Mouse (Mus musculus) neural tube, embryonic 11.5 days (tissue): ENCODE measurements around the gene Gldc. TPM values are rescaled to one million over a fixed set of nuclear protein-coding genes. Genes with fewer than 3 reads are reported as not detected.

Experiments
- ATAC-seq: fragments of 200-750 bp; cut with Nextera tagmentation; 2 replicates; pipeline ENCODE4 v1.8.0; 2017; ENCODE audit warnings: moderate number of reproducible peaks, mild to moderate bottlenecking, moderate TSS enrichment, moderate library complexity; ENCODE audit not compliant: insufficient read depth, low FRiP score, low TSS enrichment
- DNase-seq: peaks from one replicate; pipeline ENCODE4 v3.0.0-alpha.2; 2015; ENCODE audit warnings: low spot score
- H3K27ac ChIP-seq: fragments of 300-500 bp; sonication (generic); 2 replicates; pipeline ENCODE4 v1.5.1; 2014; ENCODE audit warnings: low read depth, mild to moderate bottlenecking, low read length
- H3K27me3 ChIP-seq: fragments of 300-500 bp; sonication (generic); 2 replicates; pipeline ENCODE4 v1.6.1; 2014; ENCODE audit warnings: mild to moderate bottlenecking, low read length, mixed read lengths; ENCODE audit not compliant: control insufficient read depth, insufficient read depth
- H3K36me3 ChIP-seq: fragments of 300-500 bp; sonication (generic); 2 replicates; pipeline ENCODE4 v1.6.1; 2014; ENCODE audit warnings: mild to moderate bottlenecking, low read length, moderate library complexity, mixed read lengths; ENCODE audit not compliant: control insufficient read depth, insufficient read depth
- H3K4me1 ChIP-seq: fragments of 300-500 bp; sonication (generic); 2 replicates; pipeline ENCODE4 v1.6.1; 2014; ENCODE audit warnings: low read length, mixed read lengths; ENCODE audit not compliant: control insufficient read depth, insufficient read depth
- H3K4me2 ChIP-seq: fragments of 300-500 bp; sonication (generic); 2 replicates; pipeline ENCODE4 v1.6.1; 2014; ENCODE audit warnings: low read depth, mild to moderate bottlenecking, moderate library complexity
- H3K4me3 ChIP-seq: fragments of 300-500 bp; sonication (generic); 2 replicates; pipeline ENCODE4 v1.5.1; 2014; ENCODE audit warnings: low read depth, low read length
- H3K9ac ChIP-seq: fragments of 300-500 bp; sonication (generic); 2 replicates; pipeline ENCODE4 v1.6.1; 2014; ENCODE audit warnings: mild to moderate bottlenecking, low read length
- H3K9me3 ChIP-seq: fragments of 300-500 bp; sonication (generic); 2 replicates; pipeline ENCODE4 v1.6.1; 2016; ENCODE audit warnings: low read length; ENCODE audit not compliant: control insufficient read depth
- WGBS: fragments of 180-500 bp; shearing (Covaris S2); extraction: QIAGEN DNeasy Blood & Tissue Kit; methylation state at CpG from one replicate; pipeline ENCODE4 v1.1.7; 2014; 5-methylcytosine and 5-hydroxymethylcytosine counted together
- polyA plus RNA-seq: library from polyadenylated mRNA; unstranded; fragments of >200 nt; fragmentation: Nextera tagmentation; extraction: Ambion mirVana; gene quantifications from 2 replicates; pipeline ENCODE4 v1.2.1, GENCODE M21; 2014

The Gldc gene
- polyA plus RNA-seq, 1 experiment from 2014 or later: 22.2 TPM

GRCm38 (mm10) chr19:30205159-30205816, 30.1 kb upstream of the Gldc start:
- H3K36me3 ChIP-seq: no peaks in the 10 kb centered on the region
- ATAC-seq (peak; percentile 27; the same call in 1 of the 2 replicates), DNase-seq (peak; percentile 67)
- H3K27me3 ChIP-seq: no peaks in the 10 kb centered on the region
- H3K27ac ChIP-seq: no peak overlapping the region
- 19% methylated on average over 12 of the region's 12 CpGs for WGBS
- no peak overlapping the region for H3K9ac ChIP-seq
- H3K4me1 ChIP-seq: no peaks in the 10 kb centered on the region
- no peak overlapping the region for H3K4me2 ChIP-seq
- H3K9me3 ChIP-seq: no peaks in the 10 kb centered on the region
- no peak overlapping the region for H3K4me3 ChIP-seq

GRCm38 (mm10) chr19:30202177-30202576, 26.9 kb upstream of the Gldc start:
- DNase-seq: no peak
- Histone ChIP-seq H3K27ac (no peak overlapping the region), H3K36me3 (no peaks in the 10 kb centered on the region), H3K4me1 (no peaks in the 10 kb centered on the region), H3K9ac (no peak overlapping the region), H3K4me3 (no peak overlapping the region), H3K9me3 (no peaks in the 10 kb centered on the region), H3K27me3 (no peaks in the 10 kb centered on the region), H3K4me2 (no peak overlapping the region)
- WGBS: 78% methylated on average over 7 of the region's 7 CpGs
- ATAC-seq: no peak

- no peaks in the 10 kb centered on the region for H3K27me3 ChIP-seq
Observed at GRCm38 (mm10) chr19:30194999-30195398, 19.8 kb upstream of the Gldc start.

GRCm38 (mm10) chr19:30187232-30187631, 12.0 kb upstream of the Gldc start:
- H3K9me3 ChIP-seq: no peaks in the 10 kb centered on the region
- 96% methylated on average over 2 of the region's 2 CpGs for WGBS
- ATAC-seq (no peak), DNase-seq (no peak)
- H3K9ac ChIP-seq: no peak overlapping the region
- no peak overlapping the region for H3K27ac ChIP-seq
- H3K4me3 ChIP-seq: no peak overlapping the region
- no peaks in the 10 kb centered on the region for H3K27me3 ChIP-seq
- H3K4me2 ChIP-seq: no peak overlapping the region
- no peaks in the 10 kb centered on the region for H3K36me3 ChIP-seq
- no peaks in the 10 kb centered on the region for H3K4me1 ChIP-seq

More at GRCm38 (mm10) chr19:30194999-30195398, 19.8 kb upstream of the Gldc start:
- no peaks in the 10 kb centered on the region for H3K9me3 ChIP-seq
- no peak overlapping the region for H3K4me2 ChIP-seq
- H3K9ac ChIP-seq: no peak overlapping the region
- H3K36me3 ChIP-seq: no peaks in the 10 kb centered on the region
- H3K4me3 ChIP-seq: no peak overlapping the region
- WGBS: 82% methylated on average over 6 of the region's 6 CpGs
- DNase-seq (no peak), ATAC-seq (no peak)
- H3K27ac ChIP-seq: no peak overlapping the region
- H3K4me1 ChIP-seq: no peaks in the 10 kb centered on the region

GRCm38 (mm10) chr19:30185536-30185935, 10.3 kb upstream of the Gldc start:
- H3K27me3 ChIP-seq: no peaks in the 10 kb centered on the region
- H3K36me3 ChIP-seq: no peaks in the 10 kb centered on the region
- ATAC-seq: no peak
- DNase-seq: no peak
- no peaks in the 10 kb centered on the region for H3K4me1 ChIP-seq
- H3K4me2 ChIP-seq: no peak overlapping the region
- no peak overlapping the region for H3K27ac ChIP-seq
- no peak overlapping the region for H3K4me3 ChIP-seq
- no peaks in the 10 kb centered on the region for H3K9me3 ChIP-seq
- no peak overlapping the region for H3K9ac ChIP-seq
- 83% methylated on average over 2 of the region's 2 CpGs for WGBS

GRCm38 (mm10) chr19:30179979-30180378, 4.8 kb upstream of the Gldc start:
- H3K9me3 ChIP-seq: 0 out of 2 replicates have a peak, but pooled peaks cover 2% of the 10 kb centered on the region
- DNase-seq: no peak
- no peak overlapping the region for H3K27ac ChIP-seq
- no peak overlapping the region for H3K9ac ChIP-seq
- no peaks in the 10 kb centered on the region for H3K36me3 ChIP-seq
- H3K27me3 ChIP-seq: no peaks in the 10 kb centered on the region
- WGBS: 96% methylated on average over 1 of the region's 1 CpGs
- ATAC-seq: no peak
- no peak overlapping the region for H3K4me3 ChIP-seq
- no peak overlapping the region for H3K4me2 ChIP-seq
- no peaks in the 10 kb centered on the region for H3K4me1 ChIP-seq

GRCm38 (mm10) chr19:30174074-30174670, 1.1 kb downstream of the Gldc start:
- peak overlapping the region; percentile 83 for H3K4me2 ChIP-seq
- H3K36me3 ChIP-seq: no peaks in the 10 kb centered on the region
- ATAC-seq: no peak
- no peak overlapping the region for H3K27ac ChIP-seq
- 0 out of 2 replicates have a peak, but pooled peaks cover 2% of the 10 kb centered on the region for H3K9me3 ChIP-seq
- 1% methylated on average over 15 of the region's 15 CpGs for WGBS
- no peaks in the 10 kb centered on the region for H3K27me3 ChIP-seq
- H3K9ac ChIP-seq: peak overlapping the region; percentile 63
- peak; percentile 29 for DNase-seq
- H3K4me1 ChIP-seq: no peaks in the 10 kb centered on the region; the same call in 1 of the 2 replicates
- H3K4me3 ChIP-seq: peak overlapping the region; percentile 59

GRCm38 (mm10) chr19:30171346-30172055, 3.7 kb downstream of the Gldc start:
- DNase-seq (no peak), ATAC-seq (no peak)
- no peaks in the 10 kb centered on the region for H3K27me3 ChIP-seq
- no peak overlapping the region for H3K9ac ChIP-seq
- H3K4me3 ChIP-seq: no peak overlapping the region
- H3K9me3 ChIP-seq: no peaks in the 10 kb centered on the region
- no peaks in the 10 kb centered on the region for H3K36me3 ChIP-seq
- H3K4me1 ChIP-seq: no peaks in the 10 kb centered on the region; the same call in 1 of the 2 replicates
- H3K27ac ChIP-seq: no peak overlapping the region
- no peak overlapping the region for H3K4me2 ChIP-seq
- WGBS: 84% methylated on average over 8 of the region's 8 CpGs
